Mouse (Mus musculus) spleen, postnatal 14 days (tissue): ENCODE results near the gene Bak1.

ENCODE experiments used
- DNase-seq, 2 experiments: peaks; one replicate each; pipeline ENCODE4 v3.0.0; 2021 to 2022; ENCODE audit warnings: low spot score in 2 of 2

Gene Bak1

GRCm38 (mm10) chr17:27028909-27029308 is at the start of gene Bak1:
Bak1 (minus strand) TSS chr17:27029009.
- no peak for DNase-seq

DNA sequence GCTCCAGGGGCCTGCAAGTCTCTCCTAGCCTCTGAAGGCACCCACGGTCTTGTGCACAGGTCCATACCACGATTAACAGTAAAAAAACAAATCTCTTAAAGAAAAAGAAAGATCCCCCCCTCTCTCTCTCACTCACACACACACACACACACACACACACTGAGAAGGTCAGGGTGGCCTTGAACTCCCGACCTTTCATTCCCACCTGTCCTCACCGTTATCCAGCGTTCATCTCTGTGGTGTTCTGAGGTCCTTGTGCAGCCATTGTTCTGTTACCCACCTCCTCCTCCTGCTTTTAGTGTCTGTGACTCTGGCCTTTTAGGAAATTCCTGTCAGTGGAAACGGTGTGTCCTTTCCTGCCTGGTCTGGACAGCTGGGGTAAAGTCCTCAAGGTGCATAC is 49.7 kb upstream of the Bak1 start:
- DNase-seq, result no peak

GRCm38 (mm10) chr17:27077920-27078319 is 49.1 kb upstream of the Bak1 start:
- peak in 1 of 2 experiments; percentile 21 for DNase-seq

GRCm38 (mm10) chr17:27077133-27077532 is 48.3 kb upstream of the Bak1 start:
- no peak for DNase-seq

GRCm38 (mm10) chr17:27074849-27075745 is 46.3 kb upstream of the Bak1 start:
- DNase-seq, result no peak

DNA sequence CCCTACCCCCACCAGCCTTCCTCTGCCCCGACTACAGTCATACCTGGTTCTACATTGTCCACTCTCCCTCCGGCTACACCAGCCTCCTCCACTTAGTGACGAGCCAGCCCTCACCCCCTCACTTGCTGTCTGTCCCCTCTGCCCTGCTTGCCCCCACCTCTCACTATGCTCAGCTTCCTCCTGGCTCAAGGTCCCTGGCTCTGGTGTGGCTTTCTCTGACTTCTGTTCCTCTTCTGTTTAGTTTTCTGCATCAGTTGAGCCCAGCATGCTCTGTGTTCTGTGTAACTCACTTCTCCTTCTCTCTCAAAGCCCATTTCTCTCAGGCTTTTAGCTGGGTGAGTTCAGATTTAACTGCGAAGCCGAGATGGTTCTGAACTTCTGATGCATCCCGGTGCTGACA is 45.4 kb upstream of the Bak1 start:
- no peak for DNase-seq

GRCm38 (mm10) chr17:27073778-27074177 is 45.0 kb upstream of the Bak1 start:
- DNase-seq, result no peak

DNA sequence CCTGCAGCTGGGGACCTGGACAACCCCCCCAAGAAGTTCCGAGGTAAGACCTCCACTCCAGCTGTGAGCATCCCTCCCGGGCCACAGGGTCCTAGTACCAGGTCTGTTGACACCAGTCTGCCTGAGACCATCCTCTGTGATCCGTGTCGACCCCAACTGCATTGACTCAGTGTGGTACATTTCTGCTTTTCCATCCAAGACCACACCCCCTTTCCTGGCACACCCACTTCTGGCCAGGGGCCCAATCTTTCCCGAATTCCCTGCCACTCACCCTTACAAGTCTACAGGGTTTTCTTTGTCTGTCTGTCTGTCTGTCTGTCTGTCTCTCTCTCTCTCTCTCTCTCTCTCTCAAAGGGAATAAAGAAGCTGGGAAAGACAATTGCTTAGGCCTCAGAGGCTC is 44.3 kb upstream of the Bak1 start:
- no peak for DNase-seq

DNA sequence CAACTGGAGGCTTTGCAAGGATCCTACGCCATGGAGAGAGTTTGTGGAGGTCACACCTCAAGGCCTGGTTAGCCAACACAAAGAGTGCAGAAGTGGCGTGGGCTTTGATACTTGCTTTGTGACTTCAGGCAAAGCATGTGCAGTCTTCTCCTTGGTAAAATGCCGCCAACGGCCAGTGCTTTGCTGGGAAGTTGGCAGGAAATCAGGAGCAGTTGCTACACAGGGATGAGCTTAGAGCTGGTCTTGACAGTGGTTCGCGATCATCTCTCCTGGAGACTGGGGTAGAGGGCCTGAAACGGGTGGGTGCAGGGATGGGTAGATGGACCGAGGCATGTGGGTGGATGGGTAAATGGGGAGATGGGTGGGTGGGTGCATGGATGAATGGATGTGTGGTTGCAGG is 43.6 kb upstream of the Bak1 start:
- no peak for DNase-seq

GRCm38 (mm10) chr17:27071630-27072029 is 42.8 kb upstream of the Bak1 start:
- peak in 1 of 2 experiments; percentile 43 for DNase-seq

DNA sequence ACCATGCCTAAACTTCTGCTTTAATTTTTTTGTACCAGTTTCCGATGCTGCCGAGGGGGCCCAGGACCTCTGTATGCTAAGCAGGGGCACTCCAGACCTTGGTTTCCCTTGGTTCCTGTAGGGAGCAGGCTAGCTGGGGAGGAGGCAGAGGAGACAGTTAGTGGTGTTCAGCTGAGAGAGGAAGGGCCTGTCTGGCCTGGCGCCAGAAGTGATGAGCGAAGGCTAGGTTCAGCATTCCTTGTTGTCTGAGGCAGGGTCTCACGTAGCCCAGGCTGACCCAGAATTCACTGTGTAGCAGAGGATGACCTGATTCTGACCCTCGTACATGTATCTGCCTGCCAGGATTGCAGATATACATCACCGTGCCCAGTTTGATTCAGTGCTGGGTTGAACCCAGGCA is 42.1 kb upstream of the Bak1 start:
- DNase-seq, result no peak

DNA sequence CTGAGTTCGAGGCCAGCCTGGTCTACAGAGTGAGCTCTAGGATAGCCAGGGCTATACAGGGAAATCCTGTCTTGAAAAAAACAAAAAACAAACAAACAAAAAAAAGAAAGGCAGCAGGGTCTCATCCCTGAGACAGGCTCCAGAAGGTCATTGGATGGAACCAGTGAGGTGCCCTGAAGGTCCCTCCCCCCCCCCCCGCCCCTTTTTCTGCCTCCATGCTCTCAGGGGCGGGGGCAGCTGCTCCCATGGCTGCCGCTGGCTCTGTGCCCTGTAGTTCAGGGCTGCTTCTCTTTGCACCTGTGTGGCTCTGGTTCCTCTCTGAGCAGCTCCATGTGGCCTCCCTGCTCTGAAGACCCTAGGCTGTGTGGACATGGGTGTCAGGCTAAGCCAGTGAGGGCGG is 40.3 kb upstream of the Bak1 start:
- no peak for DNase-seq

- DNase-seq, result no peak
Measured at GRCm38 (mm10) chr17:27066065-27066464, 37.3 kb upstream of the Bak1 start.

DNA sequence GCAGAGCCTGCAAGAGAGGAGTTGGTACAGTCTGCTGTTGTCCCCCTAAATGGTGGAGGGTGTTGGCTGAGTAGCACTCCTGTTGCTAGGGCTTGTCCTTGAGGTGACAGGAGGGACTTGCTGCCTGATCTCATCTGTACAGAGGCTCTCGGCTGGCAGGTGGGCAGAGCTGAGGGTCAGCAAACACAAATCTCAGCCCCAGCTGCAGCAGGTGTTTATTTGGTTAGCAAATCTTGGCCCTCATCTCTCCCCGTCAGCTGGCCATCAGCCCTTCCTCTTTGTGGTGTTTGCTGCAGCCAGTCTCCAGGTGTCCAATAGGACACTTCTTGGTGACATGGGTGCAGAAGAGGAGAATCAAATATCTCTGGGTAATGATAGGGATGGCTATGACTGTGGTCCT is 35.4 kb upstream of the Bak1 start:
- no peak for DNase-seq

- no peak for DNase-seq
Measured at GRCm38 (mm10) chr17:27063717-27064116, 34.9 kb upstream of the Bak1 start.

DNA sequence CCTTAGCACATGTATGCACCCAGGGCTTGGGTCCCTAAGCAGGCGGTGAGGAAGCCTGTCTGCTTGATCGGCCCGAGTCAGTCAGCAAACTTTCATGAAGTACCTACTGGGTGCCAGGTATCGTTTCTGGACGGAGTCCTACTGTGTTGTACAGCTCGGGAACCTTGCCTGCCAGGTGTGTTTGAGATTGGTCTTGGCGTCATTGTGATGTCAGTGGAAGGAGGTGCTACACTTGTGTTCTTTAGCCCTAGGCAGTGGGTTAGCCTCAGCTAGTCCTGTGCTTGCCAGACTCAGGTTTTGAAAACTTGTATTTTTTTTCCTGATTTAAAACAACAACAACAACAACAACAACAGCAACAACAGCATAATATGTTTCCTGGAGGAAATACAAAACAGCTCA is 33.9 kb upstream of the Bak1 start:
- DNase-seq, result no peak

- DNase-seq, result no peak
Measured at GRCm38 (mm10) chr17:27061727-27062126, 32.9 kb upstream of the Bak1 start.

GRCm38 (mm10) chr17:27060698-27061097 is 31.9 kb upstream of the Bak1 start:
- DNase-seq, result no peak

DNA sequence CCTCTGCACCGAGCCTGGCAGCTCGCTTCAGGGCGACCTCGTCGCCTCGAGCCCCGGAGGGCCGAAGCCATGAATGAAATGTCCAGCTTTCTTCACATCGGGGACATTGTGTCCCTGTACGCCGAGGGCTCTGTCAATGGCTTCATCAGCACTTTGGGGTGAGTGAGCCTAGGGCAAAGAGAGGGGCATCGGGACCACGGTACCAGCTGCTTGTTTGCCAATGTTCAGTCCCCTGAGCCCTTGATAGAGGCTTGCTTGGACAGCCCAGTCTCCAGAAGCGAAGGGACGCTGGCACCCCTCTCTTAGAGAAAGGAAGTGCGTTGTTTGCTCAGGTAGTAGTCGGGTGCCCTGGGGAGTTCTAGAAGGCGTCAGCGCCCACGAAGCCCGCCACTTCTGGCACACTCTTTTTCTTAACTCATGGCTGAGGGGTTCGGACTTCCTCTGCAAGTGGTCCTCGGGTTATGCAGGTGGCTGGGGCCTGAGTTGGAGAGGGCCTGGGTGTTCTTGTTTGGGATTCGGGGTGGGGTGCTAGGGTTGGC is 28.8 kb upstream of the Bak1 start:
- DNase-seq, result no peak

- peak; percentile 61 to 70 for DNase-seq
Measured at GRCm38 (mm10) chr17:27056812-27057516, 28.2 kb upstream of the Bak1 start, which contains the start of gene Itpr3. Itpr3 (plus strand) TSS chr17:27057304.

GRCm38 (mm10) chr17:27056170-27056569 is 27.4 kb upstream of the Bak1 start:
- DNase-seq, result peak; percentile 38 to 48

DNA sequence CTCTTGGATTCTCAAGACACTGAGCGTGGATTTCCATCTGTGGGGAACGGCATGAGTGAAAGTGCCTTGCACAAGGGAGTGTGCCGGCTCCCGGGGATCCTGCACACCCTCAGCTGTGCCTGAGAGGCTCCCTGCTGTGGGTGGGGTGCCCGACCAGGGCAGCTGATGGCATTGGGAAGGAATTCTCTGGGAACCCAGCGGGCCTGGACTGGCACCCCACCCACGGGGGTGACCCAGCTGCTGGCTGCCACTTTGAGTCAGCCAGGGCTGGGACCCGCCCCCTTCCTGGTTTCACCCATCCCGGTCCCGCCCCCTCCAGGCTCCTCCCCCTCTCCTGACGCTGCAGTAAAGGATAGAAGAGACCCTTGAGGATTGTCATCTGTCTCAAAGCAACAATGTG is 22.7 kb upstream of the Bak1 start:
- DNase-seq, result no peak

DNA sequence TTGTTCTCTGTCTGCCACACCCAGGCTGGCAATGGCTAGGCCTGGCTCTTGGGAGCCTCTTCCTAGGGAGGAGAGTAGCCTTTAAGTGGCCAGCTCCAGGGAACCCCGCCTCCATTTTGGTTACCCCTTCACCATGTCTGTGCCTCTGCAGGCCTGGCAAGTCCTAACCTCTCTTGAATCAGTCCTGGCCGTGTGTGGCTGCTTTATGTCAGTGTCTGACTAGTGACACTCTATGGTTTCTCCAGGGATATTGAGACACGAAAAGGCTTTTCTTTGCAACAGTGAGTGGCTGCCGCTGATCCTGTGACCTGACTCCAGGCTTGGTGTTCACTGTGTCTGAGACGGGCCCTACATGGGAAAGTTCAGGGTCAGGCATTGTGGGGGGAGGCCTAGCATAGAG is 22.0 kb upstream of the Bak1 start:
- no peak for DNase-seq
